Mouse (Mus musculus) heart, embryonic 10.5 days (tissue): ENCODE measurements around the gene Rcor1. TPM values are rescaled to one million over a fixed set of nuclear protein-coding genes. Genes with fewer than 3 reads are reported as not detected.

Experiments used
- polyA plus RNA-seq: library from polyadenylated mRNA; unstranded; fragments of >200 nt; fragmentation: Nextera tagmentation; extraction: Ambion mirVana; gene quantifications from 2 replicates; pipeline ENCODE4 v1.2.1, GENCODE M21; 2016

Gene Rcor1
- polyA plus RNA-seq, 1 experiment from 2014 or later: 9.2 TPM

Other genes with a start within 250 kb of the Rcor1 start
- gene Mok, start 198.4 kb upstream of the Rcor1 start, polyA plus RNA-seq: 3.8 and 4.3 TPM in 2 replicates
- 4.6 and 6.1 TPM in 2 replicates for gene Zfp839, start 189.1 kb upstream of the Rcor1 start, polyA plus RNA-seq
- gene Cinp, start 150.2 kb upstream of the Rcor1 start, polyA plus RNA-seq: 83.6 and 94.5 TPM in 2 replicates
- 3.9 and 4.1 TPM in 2 replicates for gene Tecpr2, start 150.1 kb upstream of the Rcor1 start, polyA plus RNA-seq
- gene Ankrd9, start 60.3 kb upstream of the Rcor1 start, polyA plus RNA-seq: 14.8 and 19.1 TPM in 2 replicates
- gene Traf3, start 127.0 kb downstream of the Rcor1 start, polyA plus RNA-seq: 6.9 and 7.2 TPM in 2 replicates
- not detected in 2 replicates for gene 4930595D18Rik, start 145.1 kb downstream of the Rcor1 start, polyA plus RNA-seq
- gene Amn, start 231.7 kb downstream of the Rcor1 start, polyA plus RNA-seq: 2.7 and 3.2 TPM in 2 replicates